31 mouse cellular contexts compared by ENCODE assay signal in the genomic region with DNA sequence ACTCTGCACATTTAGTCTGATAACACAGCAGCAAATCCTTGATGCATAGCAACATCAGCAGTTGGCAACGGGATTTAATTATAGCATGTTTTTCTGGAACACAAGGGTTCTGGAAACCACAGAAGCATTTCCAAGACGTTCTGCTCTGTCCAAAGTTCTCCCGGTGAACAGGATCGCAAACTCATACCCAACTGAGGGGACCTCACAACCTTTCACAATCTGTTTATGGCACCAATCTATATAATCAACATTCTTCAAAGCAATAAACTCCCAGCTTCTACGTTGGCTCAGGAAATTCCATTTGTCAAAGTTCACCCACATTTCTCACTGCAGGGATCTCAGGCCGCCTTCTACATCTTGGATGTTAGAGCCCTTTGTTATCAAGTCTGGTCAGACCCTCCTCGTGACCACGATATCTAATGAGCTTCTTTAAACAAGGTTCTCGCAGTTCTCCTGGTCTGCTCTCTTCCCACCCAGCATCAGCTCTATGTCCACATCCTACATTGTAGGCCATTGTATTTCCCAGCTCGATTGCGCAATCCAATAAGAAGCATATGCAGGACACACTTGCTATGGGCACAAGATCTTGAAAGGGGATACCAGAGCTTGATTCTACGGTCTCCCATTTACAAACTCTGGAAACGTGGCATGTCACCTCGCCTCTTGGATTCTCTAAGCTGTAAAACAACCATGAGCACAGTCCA. TPM values are rescaled to one million over a fixed set of nuclear protein-coding genes. Genes with fewer than 3 reads are reported as not detected.
DNase-seq lines count a peak whose midpoint lies in the region; ATAC-seq and TF ChIP-seq lines count a peak whose summit lies in the region.
"Had no signal": no experiment of that assay in that cellular context is flagged by ENCODE, and none has a peak within 500 bp of the region (broad histone marks: within the 10 kb centered on the region; RNA-seq: fewer than 3 reads in every experiment).

No protein-coding gene starts in this region.

- WGBS in intestine, embryonic 16.5 days = 56% methylated on average over 14 of the region's 14 CpGs

- H3ac ChIP-seq in C2C12 (ENCODE audit: control insufficient read depth, insufficient read length, low read depth) (no peak overlapping the region), myocyte (ENCODE audit: control insufficient read depth, insufficient read length) (no peak overlapping the region)

- no peak for TF ChIP-seq POLR2A in myocyte (IDR thresholded peaks at IDR 0.05; ENCODE audit: insufficient read length, low read depth)

- H3K79me2 ChIP-seq in C2C12 (ENCODE audit: control insufficient read depth, insufficient read depth) (no peaks in the 10 kb centered on the region), myocyte (ENCODE audit: control insufficient read depth, insufficient read depth) (no peaks in the 10 kb centered on the region)

- no peak for TF ChIP-seq CTCF in C2C12 (IDR thresholded peaks at IDR 0.05; ENCODE audit: control insufficient read depth, insufficient read depth, insufficient read length)

- no peaks in the 10 kb centered on the region for H3K9me3 ChIP-seq in intestine, embryonic 16.5 days (ENCODE audit: control insufficient read depth, low read length)
- H3K9me3 ChIP-seq: embryonic facial prominence, embryonic 12.5 days; embryonic facial prominence, embryonic 15.5 days; forebrain, embryonic 15.5 days; heart, embryonic 12.5 days; heart, embryonic 15.5 days had no signal

- H3K27ac ChIP-seq in intestine, embryonic 16.5 days (ENCODE audit: low read length) = peak overlapping the region; percentile 85
- H3K27ac ChIP-seq: embryonic facial prominence, embryonic 12.5 days; embryonic facial prominence, embryonic 15.5 days; forebrain, embryonic 15.5 days; gastrocnemius, adult 2 months; heart, embryonic 15.5 days; hindbrain, embryonic 14.5 days; hindbrain, postnatal 0 days had no signal

- DNase-seq in brain, adult 2 months (ENCODE audit: low read depth, low spot score) = peak; percentile 25
- DNase-seq in adrenal gland, adult (ENCODE audit: inconsistent age in 2 of 2, low spot score in 1 of 2) = no peak
- no peak for DNase-seq in natural killer cell, adult 2 months (ENCODE audit: low spot score in 2 of 2)
- DNase-seq: adrenal gland, postnatal 10 days; adrenal gland, postnatal 36 days; B cell, adult 2 months; cerebellum, adult 11 months; cerebellum, adult 2 months; cerebellum, adult 9-11 months; cerebellum, postnatal 25 days; gastrocnemius, adult 2 months; gastrocnemius, postnatal 14 days; heart, adult 11 months; heart, postnatal 10 days; heart, postnatal 36 days had no signal

- H3K4me1 ChIP-seq in intestine, embryonic 16.5 days (ENCODE audit: control insufficient read depth, insufficient read depth, low read length) = peaks cover 5% of the 10 kb centered on the region; the same call in 1 of the 2 replicates
- H3K4me1 ChIP-seq: embryonic facial prominence, embryonic 12.5 days; embryonic facial prominence, embryonic 15.5 days; forebrain, embryonic 15.5 days; heart, embryonic 12.5 days; heart, embryonic 15.5 days had no signal

- H3K4me2 ChIP-seq in intestine, embryonic 16.5 days (ENCODE audit: low read depth, low read length) = no peak overlapping the region
- H3K4me2 ChIP-seq in myocyte (ENCODE audit: low read depth) = no peak overlapping the region
- H3K4me2 ChIP-seq: embryonic facial prominence, embryonic 12.5 days; embryonic facial prominence, embryonic 15.5 days; forebrain, embryonic 15.5 days; heart, embryonic 12.5 days; heart, embryonic 15.5 days; hindbrain, embryonic 14.5 days had no signal

- peak; percentile 93 for ATAC-seq in intestine, embryonic 16.5 days
- ATAC-seq in megakaryocyte, adult 5-6 weeks (ENCODE audit: poor library complexity, severe bottlenecking) = no peak
- ATAC-seq: activated CD4-positive, CD25-positive, alpha-beta regulatory T cell, adult 4 months; CD4-positive, CD25-positive, alpha-beta regulatory T cell, adult 4 months; forebrain, embryonic 15.5 days; hindbrain, postnatal 0 days; inflammation-experienced regulatory T-cells, adult 6 months had no signal

- H3K36me3 ChIP-seq in C2C12 (ENCODE audit: control insufficient read depth, insufficient read depth) (no peaks in the 10 kb centered on the region), myocyte (ENCODE audit: control insufficient read depth, insufficient read depth) (no peaks in the 10 kb centered on the region)
- H3K36me3 ChIP-seq in intestine, embryonic 16.5 days (ENCODE audit: control insufficient read depth, insufficient read depth, low read length) = no peaks in the 10 kb centered on the region
- H3K36me3 ChIP-seq: embryonic facial prominence, embryonic 12.5 days; embryonic facial prominence, embryonic 15.5 days; forebrain, embryonic 15.5 days; heart, embryonic 12.5 days; heart, embryonic 15.5 days had no signal

- no peak overlapping the region for H3K4me3 ChIP-seq in C2C12 (ENCODE audit: insufficient read depth, poor library complexity, severe bottlenecking)
- no peak overlapping the region for H3K4me3 ChIP-seq in intestine, embryonic 16.5 days (ENCODE audit: low read length)
- H3K4me3 ChIP-seq in myocyte = no peak overlapping the region
- H3K4me3 ChIP-seq: embryonic facial prominence, embryonic 12.5 days; embryonic facial prominence, embryonic 15.5 days; forebrain, embryonic 15.5 days; gastrocnemius, adult 2 months; heart, embryonic 12.5 days; heart, embryonic 15.5 days had no signal

- no peak overlapping the region for H3K9ac ChIP-seq in intestine, embryonic 16.5 days (ENCODE audit: low read depth, low read length)
- H3K9ac ChIP-seq: embryonic facial prominence, embryonic 12.5 days; embryonic facial prominence, embryonic 15.5 days; forebrain, embryonic 15.5 days; heart, embryonic 12.5 days; heart, embryonic 15.5 days; hindbrain, embryonic 14.5 days had no signal

- H3K27me3 ChIP-seq in C2C12 (ENCODE audit: control insufficient read depth, insufficient read depth, insufficient read length) = no peaks in the 10 kb centered on the region
- no peaks in the 10 kb centered on the region for H3K27me3 ChIP-seq in intestine, embryonic 16.5 days (replicated peaks; ENCODE audit: control insufficient read depth, insufficient read depth, low read length)
- H3K27me3 ChIP-seq in myocyte (ENCODE audit: control insufficient read depth, insufficient read depth, insufficient read length) = no peaks in the 10 kb centered on the region
- H3K27me3 ChIP-seq: embryonic facial prominence, embryonic 12.5 days; embryonic facial prominence, embryonic 15.5 days; forebrain, embryonic 15.5 days; heart, embryonic 12.5 days; heart, embryonic 15.5 days had no signal

- H3K79me3 ChIP-seq in C2C12 (ENCODE audit: low read depth) = no peaks in the 10 kb centered on the region

TF ChIP-seq in C2C12, 6 proteins besides CTCF, POLR2A, EP300 and RAD21:
- TF ChIP-seq CEBPB (IDR thresholded peaks at IDR 0.05; ENCODE audit: low read depth) (peak; percentile 90), MAX (IDR thresholded peaks at IDR 0.05) (no peak), MYOD1 (IDR thresholded peaks at IDR 0.05; ENCODE audit: control insufficient read depth, insufficient read length, low read depth) (no peak)
TF ChIP-seq in C2C12: peak in this region for 1.

TF ChIP-seq in myocyte, 11 proteins besides CTCF, POLR2A, EP300 and RAD21:
- TF ChIP-seq USF1 (IDR thresholded peaks at IDR 0.05; ENCODE audit: low read depth) (no peak), CEBPB (IDR thresholded peaks at IDR 0.05; ENCODE audit: insufficient read depth, poor library complexity, severe bottlenecking) (peak; percentile 86)

RNA-seq across cellular contexts. Expression of a gene that starts 26.6 kb away (rescaled TPM):
- polyA plus RNA-seq in C2C12 (2012; fragmentation: generic; extraction: Trizol) (45.7 TPM), myocyte (2012; fragmentation: generic; extraction: Trizol) (22.8 TPM)
- polyA plus RNA-seq in intestine, embryonic 16.5 days (2015; fragmentation: Nextera tagmentation; extraction: Ambion mirVana) = 24.1 and 46.9 TPM in 2 replicates
- not detected in 2 replicates for total RNA-seq in megakaryocyte, adult 5-6 weeks (2015)
- not detected in 2 replicates for total RNA-seq in megakaryocyte, adult 5-6 weeks (2017)
- total RNA-seq: common myeloid progenitor, adult 5-6 weeks; MEL had no signal
- polyA plus RNA-seq: activated CD4-positive, CD25-positive, alpha-beta regulatory T cell, adult 4 months; CD4-positive, CD25-positive, alpha-beta regulatory T cell, adult 4 months; inflammation-experienced regulatory T-cells, adult 6 months had no signal
